Mouse (Mus musculus) cortical plate, adult 2 months (tissue): ENCODE data around the gene Trim30b.

Source experiments
- CTCF ChIP-seq: fragments of 200-500 bp; IDR thresholded peaks from 2 replicates; pipeline ENCODE4 v1.5.1; 2011; ENCODE audit warnings: mild to moderate bottlenecking, control low read depth, low read length; ENCODE audit not compliant: insufficient read depth; ENCODE audit errors: extremely low read depth
- POLR2A ChIP-seq: fragments of 200-500 bp; IDR thresholded peaks from 2 replicates; pipeline ENCODE4 v1.6.1; 2011; ENCODE audit warnings: mild to moderate bottlenecking, low read length, control low read depth; ENCODE audit not compliant: insufficient read depth; ENCODE audit errors: extremely low read depth

- TF ChIP-seq CTCF = no peak
- no peak for TF ChIP-seq POLR2A
Measured at GRCm38 (mm10) chr7:104353600-104353967, 16.1 kb downstream of the Trim30b start.
